Mouse (Mus musculus) limb, embryonic 13.5 days (tissue): ENCODE measurements around the gene Npr2. TPM values are rescaled to one million over a fixed set of nuclear protein-coding genes. Genes with fewer than 3 reads are reported as not detected.

ENCODE experiments used
- ATAC-seq: fragments of 200-750 bp; cut with Nextera tagmentation; 2 replicates; pipeline ENCODE4 v1.8.0; 2017; ENCODE audit warnings: low read depth, moderate number of reproducible peaks, moderate TSS enrichment; ENCODE audit not compliant: low FRiP score
- H3K27ac ChIP-seq: fragments of 300-500 bp; sonication (generic); 2 replicates; pipeline ENCODE4 v1.5.1; 2015; ENCODE audit warnings: inconsistent platforms, mild to moderate bottlenecking, moderate library complexity
- H3K27me3 ChIP-seq: fragments of 300-500 bp; sonication (generic); 2 replicates; pipeline ENCODE4 v1.6.1; 2015; ENCODE audit warnings: mild to moderate bottlenecking, inconsistent platforms
- H3K36me3 ChIP-seq: fragments of 300-500 bp; sonication (generic); 2 replicates; pipeline ENCODE4 v1.6.1; 2015; ENCODE audit warnings: inconsistent platforms, mild to moderate bottlenecking, moderate library complexity
- H3K4me1 ChIP-seq: fragments of 300-500 bp; sonication (generic); 2 replicates; pipeline ENCODE4 v1.6.1; 2015; ENCODE audit warnings: inconsistent platforms
- H3K4me2 ChIP-seq: fragments of 300-500 bp; sonication (generic); replicated peaks from 2 replicates; pipeline ENCODE4 v1.6.1; 2015; ENCODE audit warnings: inconsistent platforms, mild to moderate bottlenecking, moderate library complexity
- H3K4me3 ChIP-seq: fragments of 300-500 bp; sonication (generic); 2 replicates; pipeline ENCODE4 v1.5.1; 2015; ENCODE audit warnings: moderate library complexity, mild to moderate bottlenecking, inconsistent platforms
- H3K9ac ChIP-seq: fragments of 300-500 bp; sonication (generic); 2 replicates; pipeline ENCODE4 v1.6.1; 2015; ENCODE audit warnings: mild to moderate bottlenecking, inconsistent platforms
- H3K9me3 ChIP-seq: fragments of 300-500 bp; sonication (generic); 2 replicates; pipeline ENCODE4 v1.6.1; 2016; ENCODE audit warnings: inconsistent platforms
- WGBS: fragments of 180-500 bp; shearing (Covaris S2); methylation state at CpG from one replicate; pipeline ENCODE4 v1.1.7; 2015; 5-methylcytosine and 5-hydroxymethylcytosine counted together
- polyA plus RNA-seq: library from polyadenylated mRNA; unstranded; fragments of >200 nt; fragmentation: Nextera tagmentation; extraction: Ambion mirVana; gene quantifications from 2 replicates; pipeline ENCODE4 v1.2.1, GENCODE M21; 2015

Npr2 gene
- polyA plus RNA-seq, 1 experiment from 2014 or later = 18.7 TPM

- WGBS = under 1% methylated on average over 33 of the region's 34 CpGs
- H3K36me3 ChIP-seq = peaks cover 10% of the 10 kb centered on the region
Observed at GRCm38 (mm10) chr4:43656339-43657109, 24.8 kb downstream of the Npr2 start, which contains the start of gene Hint2. Gene Hint2, minus strand, starts transcription at chr4:43656466.

GRCm38 (mm10) chr4:43657146-43657545 is 25.4 kb downstream of the Npr2 start:
- Histone ChIP-seq H3K9ac (no peak overlapping the region), H3K4me2 (peak overlapping the region; percentile 77), H3K36me3 (0 out of 2 replicates have a peak, but pooled peaks cover 5% of the 10 kb centered on the region), H3K4me3 (peak overlapping the region; percentile 82), H3K27ac (no peak overlapping the region), H3K4me1 (peaks cover 10% of the 10 kb centered on the region), H3K27me3 (peaks cover 24% of the 10 kb centered on the region), H3K9me3 (no peaks in the 10 kb centered on the region)
- WGBS = 53% methylated on average over 4 of the region's 4 CpGs
- no peak for ATAC-seq

More at GRCm38 (mm10) chr4:43656339-43657109, 24.8 kb downstream of the Npr2 start, which contains the start of gene Hint2:
- Histone ChIP-seq H3K27me3 (peaks cover 17% of the 10 kb centered on the region), H3K4me2 (peak within 1 kb of the TSS; percentile 77), H3K9ac (peak within 1 kb of the TSS; percentile 91), H3K4me3 (peak within 1 kb of the TSS; percentile 82), H3K4me1 (peaks cover 10% of the 10 kb centered on the region), H3K9me3 (no peaks in the 10 kb centered on the region), H3K27ac (peak within 1 kb of the TSS; percentile 85)
- ATAC-seq = peak; percentile 98

GRCm38 (mm10) chr4:43666412-43666811 is 34.7 kb downstream of the Npr2 start:
- WGBS = 19% methylated on average over 4 of the region's 4 CpGs
- Histone ChIP-seq H3K4me2 (no peak overlapping the region), H3K27me3 (peaks cover 57% of the 10 kb centered on the region), H3K4me3 (no peak overlapping the region), H3K27ac (no peak overlapping the region), H3K9ac (no peak overlapping the region), H3K4me1 (peaks cover 26% of the 10 kb centered on the region), H3K36me3 (no peaks in the 10 kb centered on the region), H3K9me3 (no peaks in the 10 kb centered on the region)
- no peak for ATAC-seq

- peaks cover 33% of the 10 kb centered on the region for H3K27me3 ChIP-seq
- peak within 1 kb of the TSS; percentile 52; the same call in 1 of the 2 replicates for H3K27ac ChIP-seq
- peaks cover 42% of the 10 kb centered on the region for H3K4me1 ChIP-seq
- no peaks in the 10 kb centered on the region for H3K9me3 ChIP-seq
- H3K4me2 ChIP-seq = peak within 1 kb of the TSS; percentile 89
- H3K36me3 ChIP-seq = peaks cover 4% of the 10 kb centered on the region; the same call in 1 of the 2 replicates
- WGBS = 5% methylated on average over 18 of the region's 41 CpGs
- peak within 1 kb of the TSS; percentile 66 for H3K4me3 ChIP-seq
- peak; percentile 94 for ATAC-seq
- H3K9ac ChIP-seq = peak within 1 kb of the TSS; percentile 83
Observed at GRCm38 (mm10) chr4:43668782-43669427, 37.2 kb downstream of the Npr2 start, which contains the start of the genes Tmem8b and Fam221b. Gene Tmem8b, plus strand, starts transcription at chr4:43668971. Gene Fam221b, minus strand, starts transcription at chr4:43669145.

GRCm38 (mm10) chr4:43669428-43669794 is 37.7 kb downstream of the Npr2 start:
- H3K27me3 ChIP-seq = peaks cover 32% of the 10 kb centered on the region
- H3K9ac ChIP-seq = peak overlapping the region; percentile 83
- H3K27ac ChIP-seq = peak overlapping the region; percentile 52; the same call in 1 of the 2 replicates
- peaks cover 9% of the 10 kb centered on the region for H3K36me3 ChIP-seq
- WGBS = under 1% methylated on average over 18 of the region's 25 CpGs
- H3K4me3 ChIP-seq = peak overlapping the region; percentile 66
- H3K4me1 ChIP-seq = peaks cover 42% of the 10 kb centered on the region
- peak; percentile 89 for ATAC-seq
- H3K4me2 ChIP-seq = peak overlapping the region; percentile 89
- H3K9me3 ChIP-seq = no peaks in the 10 kb centered on the region

GRCm38 (mm10) chr4:43672070-43672469 is 40.3 kb downstream of the Npr2 start:
- no peaks in the 10 kb centered on the region for H3K9me3 ChIP-seq
- WGBS = 8% methylated on average over 2 of the region's 2 CpGs
- no peak for ATAC-seq

GRCm38 (mm10) chr4:43673703-43674102 is 42.0 kb downstream of the Npr2 start:
- 66% methylated on average over 8 of the region's 8 CpGs for WGBS
- H3K4me2 ChIP-seq = no peak overlapping the region
- no peak for ATAC-seq
- H3K27me3 ChIP-seq = no peaks in the 10 kb centered on the region
- H3K9me3 ChIP-seq = no peaks in the 10 kb centered on the region
- H3K36me3 ChIP-seq = peaks cover 48% of the 10 kb centered on the region
- H3K9ac ChIP-seq = no peak overlapping the region
- H3K4me3 ChIP-seq = no peak overlapping the region
- H3K4me1 ChIP-seq = peaks cover 37% of the 10 kb centered on the region
- H3K27ac ChIP-seq = peak overlapping the region; percentile 39; the same call in 1 of the 2 replicates

More at GRCm38 (mm10) chr4:43672070-43672469, 40.3 kb downstream of the Npr2 start:
- no peak overlapping the region for H3K9ac ChIP-seq
- peaks cover 5% of the 10 kb centered on the region; the same call in 1 of the 2 replicates for H3K27me3 ChIP-seq
- H3K4me2 ChIP-seq = no peak overlapping the region
- H3K36me3 ChIP-seq = peaks cover 33% of the 10 kb centered on the region
- no peak overlapping the region for H3K27ac ChIP-seq
- no peak overlapping the region for H3K4me3 ChIP-seq
- H3K4me1 ChIP-seq = peaks cover 42% of the 10 kb centered on the region

- Histone ChIP-seq H3K27me3 (no peaks in the 10 kb centered on the region), H3K36me3 (peaks cover 51% of the 10 kb centered on the region), H3K4me2 (no peak overlapping the region), H3K4me1 (peaks cover 31% of the 10 kb centered on the region), H3K4me3 (no peak overlapping the region), H3K9me3 (no peaks in the 10 kb centered on the region), H3K9ac (no peak overlapping the region), H3K27ac (no peak overlapping the region)
- WGBS = 79% methylated on average over 5 of the region's 5 CpGs
- ATAC-seq = no peak
Observed at GRCm38 (mm10) chr4:43674974-43675373, 43.2 kb downstream of the Npr2 start.

- WGBS = 72% methylated on average over 4 of the region's 4 CpGs
- H3K4me3 ChIP-seq = no peak overlapping the region
- H3K27me3 ChIP-seq = no peaks in the 10 kb centered on the region
- no peaks in the 10 kb centered on the region for H3K9me3 ChIP-seq
- no peak overlapping the region for H3K4me2 ChIP-seq
- no peak for ATAC-seq
- H3K9ac ChIP-seq = no peak overlapping the region
- no peak overlapping the region for H3K27ac ChIP-seq
- peaks cover 24% of the 10 kb centered on the region for H3K4me1 ChIP-seq
- peaks cover 53% of the 10 kb centered on the region for H3K36me3 ChIP-seq
Observed at GRCm38 (mm10) chr4:43675608-43676007, 43.9 kb downstream of the Npr2 start.

- ATAC-seq = no peak
- Histone ChIP-seq H3K9ac (no peak overlapping the region), H3K4me2 (no peak overlapping the region), H3K36me3 (peaks cover 80% of the 10 kb centered on the region), H3K27ac (no peak overlapping the region), H3K4me3 (no peak overlapping the region), H3K27me3 (no peaks in the 10 kb centered on the region), H3K9me3 (no peaks in the 10 kb centered on the region), H3K4me1 (no peaks in the 10 kb centered on the region)
- WGBS = 89% methylated on average over 6 of the region's 6 CpGs
Observed at GRCm38 (mm10) chr4:43678541-43678940, 46.8 kb downstream of the Npr2 start.

GRCm38 (mm10) chr4:43679416-43680043 is 47.8 kb downstream of the Npr2 start:
- Histone ChIP-seq H3K9me3 (no peaks in the 10 kb centered on the region), H3K4me1 (no peaks in the 10 kb centered on the region), H3K9ac (no peak overlapping the region), H3K4me3 (no peak overlapping the region), H3K27ac (no peak overlapping the region), H3K4me2 (no peak overlapping the region), H3K36me3 (peaks cover 72% of the 10 kb centered on the region), H3K27me3 (no peaks in the 10 kb centered on the region)
- WGBS = 88% methylated on average over 7 of the region's 7 CpGs
- ATAC-seq = no peak

GRCm38 (mm10) chr4:43690021-43690420 is 58.3 kb downstream of the Npr2 start:
- Histone ChIP-seq H3K4me3 (no peak overlapping the region), H3K27me3 (no peaks in the 10 kb centered on the region), H3K36me3 (peaks cover 47% of the 10 kb centered on the region), H3K27ac (no peak overlapping the region), H3K4me1 (no peaks in the 10 kb centered on the region), H3K4me2 (no peak overlapping the region), H3K9me3 (no peaks in the 10 kb centered on the region), H3K9ac (no peak overlapping the region)
- ATAC-seq = no peak
- WGBS = 93% methylated on average over 17 of the region's 17 CpGs
